Mouse (Mus musculus): ENCODE measurements at regions not wholly inside any gene's neighbourhood (a gene's known extent, or its start where the extent isn't known, plus 50 kb on each side); places are given as distances from the start of the nearest gene placed in this dataset.
A peak's percentile ranks its signal among the peaks of the same experiment; 100 is the strongest.
"Not testable (repeated sequence)": the region's sequence is repeated elsewhere in the genome, so short reads cannot be mapped to it uniquely, and the experiment has no call there.

DNA sequence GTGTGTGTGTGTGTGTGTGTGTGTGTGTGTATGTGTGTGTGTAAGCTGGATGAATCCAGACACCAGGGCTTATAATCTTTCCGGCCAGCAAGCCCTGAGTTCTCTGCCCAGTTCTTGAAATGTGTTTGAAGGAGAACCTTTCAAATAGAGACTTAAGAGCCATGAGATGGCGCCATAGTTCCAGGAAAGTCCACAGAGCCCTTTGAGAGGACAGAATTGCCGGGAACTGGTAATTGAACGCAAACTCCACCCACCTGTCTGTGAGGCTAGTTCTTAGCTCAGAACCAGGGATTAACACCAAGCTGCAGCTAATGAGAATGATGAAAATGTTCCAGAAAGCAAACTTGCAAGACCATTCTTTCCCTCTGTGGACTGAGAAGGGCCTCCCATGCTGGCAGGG, 72.2 kb downstream of the Trim42 start:
- DNase-seq, result peak; percentile 33

DNA sequence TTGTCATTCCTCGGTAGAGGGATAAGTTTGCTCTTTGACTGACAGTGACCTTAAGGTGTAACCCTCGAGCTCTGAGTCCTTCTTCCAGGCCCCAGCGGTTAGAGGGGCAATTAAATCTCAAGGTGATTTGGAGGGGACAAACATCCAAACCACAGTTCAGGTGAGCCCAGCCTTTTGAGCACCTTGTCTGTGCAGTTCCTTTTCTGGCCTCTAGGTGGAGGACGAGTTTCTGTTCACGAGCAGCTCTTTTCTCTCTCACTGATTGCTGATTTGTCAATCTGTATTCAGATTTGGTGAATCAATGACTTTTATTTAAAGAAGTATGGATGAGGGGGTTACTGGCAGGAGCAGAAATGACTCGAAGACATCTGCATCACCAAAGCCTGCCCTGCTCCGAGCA, 74.0 kb downstream of the Trim42 start:
- DNase-seq, result peak; percentile 53

DNA sequence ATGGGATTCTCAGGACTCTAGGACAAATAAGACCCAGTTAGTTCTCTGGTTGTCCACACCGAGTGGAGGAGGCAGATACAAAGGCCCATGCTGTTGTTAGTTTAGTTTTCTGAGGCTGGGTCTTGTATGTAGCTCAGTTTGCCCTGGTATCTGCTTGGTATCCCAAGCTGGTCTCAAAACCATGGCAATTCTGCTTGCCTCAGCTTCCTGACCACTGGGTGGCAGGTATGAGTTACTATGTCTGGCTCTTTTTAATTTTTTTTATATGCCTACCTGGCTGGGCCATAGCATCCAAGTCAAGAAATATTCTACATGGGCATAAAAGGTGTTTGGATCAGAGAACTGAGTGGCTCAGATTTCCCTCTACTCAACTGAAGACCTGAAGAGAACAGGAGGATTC, 77.9 kb downstream of the Trim42 start:
- DNase-seq, result no peak

- DNase-seq, result no peak
These were observed 85.4 kb downstream of the Trim42 start for GRCm38 (mm10) chr9:97284282-97284802.

- DNase-seq, result no peak
These were observed 87.7 kb downstream of the Trim42 start for GRCm38 (mm10) chr9:97282090-97282489.

GRCm38 (mm10) chr9:97275449-97275848, 94.3 kb downstream of the Trim42 start:
- not testable (repeated sequence) for DNase-seq

DNA sequence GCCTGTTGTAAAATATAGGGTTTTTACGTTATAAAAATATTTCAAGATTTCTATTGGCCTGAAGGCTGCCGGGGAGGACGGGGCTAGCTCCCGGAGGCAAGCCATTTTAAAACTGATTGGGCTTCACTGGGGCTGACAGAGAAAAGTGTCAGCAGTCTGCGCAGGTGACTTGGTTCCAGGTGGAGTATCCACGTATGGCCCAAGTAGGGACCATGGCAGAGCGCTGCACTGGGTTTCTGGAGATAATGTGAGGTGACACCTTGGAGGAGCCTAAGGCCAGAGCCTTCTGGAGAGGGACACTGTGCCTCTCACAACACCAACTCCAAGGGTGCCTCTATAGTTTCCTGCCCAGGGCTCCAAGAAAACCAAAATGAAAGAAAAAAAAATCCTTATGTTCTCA, 95.9 kb downstream of the Trim42 start:
- no peak for DNase-seq

DNA sequence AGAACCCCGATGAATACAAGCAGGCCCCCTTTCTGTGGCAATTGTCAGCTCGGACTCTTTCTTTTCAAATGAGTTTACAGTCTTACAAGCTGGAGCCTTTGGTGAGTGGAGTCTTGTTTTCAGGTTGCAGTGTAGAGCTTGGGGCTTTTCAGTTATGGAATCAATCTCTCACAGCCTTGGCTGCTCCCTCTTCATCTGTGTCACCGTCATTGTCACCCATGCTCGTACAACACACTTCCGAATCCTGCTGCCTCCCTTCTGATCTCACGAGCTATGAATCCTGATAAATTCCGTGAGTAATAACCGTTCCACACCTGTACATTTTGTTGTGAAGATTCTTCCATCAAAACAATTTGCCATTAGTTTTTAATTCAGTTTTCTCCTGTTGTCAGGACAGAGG, 97.7 kb downstream of the Trim42 start:
- no peak for DNase-seq

- no peak for DNase-seq
These were observed 122.1 kb downstream of the Trim42 start for GRCm38 (mm10) chr9:97247621-97248020.

DNA sequence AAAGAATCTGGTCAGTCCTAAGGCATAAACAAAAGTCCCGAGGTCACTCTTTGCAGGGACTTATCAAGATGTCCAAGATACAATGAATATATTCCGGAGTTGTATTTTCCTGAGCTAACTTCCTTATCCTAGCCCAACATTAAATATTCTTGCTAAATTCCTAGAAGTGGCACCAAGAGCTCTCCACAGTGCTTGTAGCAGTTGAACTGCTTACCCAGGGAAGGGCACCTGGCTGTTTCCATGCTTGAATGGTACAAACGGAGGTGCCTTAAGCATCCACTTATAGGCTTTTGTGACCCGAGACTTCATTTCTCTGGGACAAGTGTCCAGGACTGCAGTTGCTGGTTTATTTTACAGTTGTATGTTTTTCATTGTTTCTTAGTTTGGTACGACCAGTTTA, 115.1 kb upstream of the Slc25a36 start:
- no peak for DNase-seq

DNA sequence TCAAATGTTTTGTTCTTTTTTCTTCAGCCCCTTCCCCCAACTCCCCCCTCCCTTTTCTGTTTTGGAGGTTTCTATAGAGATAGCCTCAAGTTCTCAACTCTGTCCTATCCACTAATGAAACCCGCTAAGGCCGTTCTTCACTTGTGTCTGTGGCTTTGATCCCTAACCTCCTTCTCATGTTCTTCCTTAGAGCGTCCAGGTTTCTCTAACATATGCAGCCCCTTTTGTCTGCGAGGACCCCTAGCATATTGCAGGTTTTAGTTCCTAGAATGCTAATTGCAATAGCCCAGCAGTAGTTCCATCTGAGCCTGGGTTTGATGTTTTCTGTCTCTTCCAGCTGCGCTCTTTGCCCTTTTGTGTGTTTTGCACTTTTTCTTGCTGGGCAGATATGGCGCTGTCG, 113.6 kb upstream of the Slc25a36 start:
- no peak for DNase-seq

DNA sequence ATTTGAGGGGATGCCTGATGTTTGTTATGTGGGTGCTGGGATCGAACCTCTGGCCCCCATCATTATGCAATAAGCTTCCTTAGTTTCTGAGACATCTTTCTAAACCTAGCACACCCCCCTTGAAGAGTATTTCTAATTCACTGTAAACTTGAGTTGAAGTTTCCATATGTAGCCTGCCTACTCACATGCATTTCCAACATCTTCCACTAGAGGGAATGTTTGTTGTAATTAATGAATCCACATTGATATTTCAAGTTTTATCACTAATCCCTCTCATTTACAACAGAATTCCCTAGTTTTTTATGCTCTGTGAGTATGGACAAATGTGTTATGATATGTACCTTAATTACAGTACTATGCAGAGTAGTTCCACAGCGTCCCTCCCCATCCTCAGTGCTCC, 103.8 kb upstream of the Slc25a36 start:
- DNase-seq, result no peak

- DNase-seq, result no peak
These were observed 79.4 kb upstream of the Slc25a36 start for GRCm38 (mm10) chr9:97190321-97190860.

DNA sequence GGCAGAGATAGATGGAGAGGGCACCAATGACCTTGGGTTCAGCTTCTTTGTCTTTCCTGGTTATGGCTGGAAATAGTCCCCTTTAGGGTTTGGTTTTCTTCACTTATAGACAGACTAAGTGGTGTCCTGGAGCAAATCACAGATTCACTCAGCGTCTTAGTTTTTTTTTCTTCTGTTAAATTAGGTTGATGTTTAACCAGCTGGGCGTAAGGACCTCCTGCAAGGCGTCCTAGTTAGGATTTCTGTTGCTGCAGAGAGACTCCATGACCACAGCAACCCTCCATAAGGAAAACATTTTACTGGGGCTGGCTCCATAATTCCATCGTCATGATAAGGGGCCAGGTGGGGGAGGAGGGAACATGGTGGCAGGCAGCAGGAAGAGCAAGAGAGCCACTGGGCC, 78.7 kb upstream of the Slc25a36 start:
- no peak for DNase-seq

DNA sequence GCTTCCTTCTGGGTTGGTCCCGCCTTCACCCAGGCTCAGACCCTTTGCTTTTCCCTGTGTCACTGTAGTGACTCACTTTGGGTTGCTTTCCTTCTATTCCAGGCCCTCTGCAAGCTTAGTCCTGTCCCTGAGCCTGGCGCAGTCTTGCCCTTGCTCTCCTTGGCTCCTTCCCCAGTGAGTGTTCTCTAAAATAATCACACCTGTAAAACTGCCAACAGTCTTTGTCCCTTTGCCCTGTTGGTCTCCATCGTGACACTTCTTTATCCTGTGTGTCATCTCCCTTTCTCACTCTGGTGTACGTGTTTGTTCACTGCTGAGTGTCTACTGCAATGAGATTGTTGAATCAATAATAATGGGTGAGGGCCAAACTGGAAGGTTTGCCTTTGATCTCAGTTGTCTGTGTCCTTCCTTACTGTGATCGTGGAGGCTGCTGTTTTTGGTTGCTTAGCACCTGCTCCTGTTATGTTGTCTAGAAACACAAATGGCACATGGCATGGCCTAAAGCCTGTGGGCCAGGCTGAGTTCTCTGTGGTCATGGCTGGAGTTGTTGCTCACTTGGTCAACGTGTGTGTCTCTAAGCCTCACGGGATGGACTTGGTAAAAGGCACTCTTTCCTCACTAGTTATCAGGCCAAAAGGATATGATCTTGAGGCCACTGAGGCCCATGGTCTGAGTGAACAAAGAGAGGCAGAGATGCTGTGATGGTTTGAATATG, 77.8 kb upstream of the Slc25a36 start:
- DNase-seq, result no peak

- DNase-seq, result no peak
These were observed 62.4 kb upstream of the Slc25a36 start for GRCm38 (mm10) chr9:97173230-97173951.

DNA sequence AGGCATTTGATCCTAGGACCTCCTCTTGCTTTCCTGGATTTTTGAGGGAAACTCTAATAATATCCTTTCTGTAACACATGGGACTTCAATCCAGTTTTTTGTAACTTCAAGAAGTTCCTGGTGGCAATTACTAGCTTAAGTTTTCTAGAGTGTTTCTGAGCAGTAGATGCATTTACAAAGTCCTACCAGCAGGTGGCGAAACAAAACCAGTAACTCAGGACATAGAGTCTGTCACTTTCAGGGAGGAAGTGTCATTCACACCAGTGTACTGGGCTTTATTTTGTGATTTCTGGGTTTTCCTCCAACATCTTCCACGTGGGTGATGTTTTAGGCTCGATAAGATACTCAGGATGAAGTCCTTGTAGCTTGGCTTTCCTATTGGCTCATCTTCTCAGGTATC, 61.1 kb upstream of the Slc25a36 start:
- DNase-seq, result peak; percentile 45

GRCm38 (mm10) chr9:97171484-97171883, 60.5 kb upstream of the Slc25a36 start:
- no peak for DNase-seq

DNA sequence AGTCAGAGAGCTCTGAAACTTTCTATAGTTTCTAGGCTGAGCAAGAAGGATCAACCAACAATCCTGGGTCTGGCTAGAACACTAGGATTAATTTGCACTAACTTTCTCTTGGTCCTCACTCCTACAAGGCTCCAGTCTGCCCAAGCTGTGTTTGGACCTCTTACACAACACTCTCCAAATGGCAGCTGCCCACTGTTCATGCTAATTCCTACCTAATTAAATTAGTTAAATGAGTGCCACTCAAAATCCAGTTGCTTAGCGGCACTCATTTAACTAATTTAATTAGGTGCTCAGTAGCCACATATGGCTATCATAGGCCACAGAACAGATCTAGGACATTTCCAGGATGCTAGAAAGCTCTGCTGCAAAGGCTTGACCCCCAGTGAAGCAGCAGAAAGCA, 59.9 kb upstream of the Slc25a36 start:
- DNase-seq, result no peak

DNA sequence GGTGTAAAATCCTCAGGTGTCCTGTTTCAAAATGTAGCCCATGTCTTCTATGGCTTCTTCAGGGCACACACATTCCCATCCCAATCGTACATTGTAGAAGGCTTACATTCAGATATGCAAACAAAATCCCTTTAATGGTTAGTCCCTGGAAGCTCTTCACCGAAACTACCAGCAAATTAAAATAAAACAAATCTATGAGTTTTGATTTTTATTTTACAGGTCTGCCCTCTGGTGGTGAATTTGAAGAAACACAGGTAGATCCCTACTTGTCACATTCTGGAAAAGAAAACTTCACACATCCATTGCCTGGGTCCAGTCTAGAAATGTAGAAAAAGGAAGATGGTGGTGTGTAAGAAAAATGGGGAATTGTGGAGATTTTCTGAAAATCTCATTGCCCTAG, 51.5 kb upstream of the Slc25a36 start:
- DNase-seq, result no peak

Measured in kidney, postnatal 10 days (tissue).